Mouse (Mus musculus): Measurements from ENCODE around the gene Clstn1. TPM values are rescaled to one million over a fixed set of nuclear protein-coding genes. Genes with fewer than 3 reads are reported as not detected.

Clstn1 gene
- total RNA-seq (2015; ENCODE audit: low replicate concordance) (0.72 and 0.84 TPM in 2 replicates), total RNA-seq (2017; ENCODE audit: low replicate concordance) (0.64 and 0.83 TPM in 2 replicates)

DNA sequence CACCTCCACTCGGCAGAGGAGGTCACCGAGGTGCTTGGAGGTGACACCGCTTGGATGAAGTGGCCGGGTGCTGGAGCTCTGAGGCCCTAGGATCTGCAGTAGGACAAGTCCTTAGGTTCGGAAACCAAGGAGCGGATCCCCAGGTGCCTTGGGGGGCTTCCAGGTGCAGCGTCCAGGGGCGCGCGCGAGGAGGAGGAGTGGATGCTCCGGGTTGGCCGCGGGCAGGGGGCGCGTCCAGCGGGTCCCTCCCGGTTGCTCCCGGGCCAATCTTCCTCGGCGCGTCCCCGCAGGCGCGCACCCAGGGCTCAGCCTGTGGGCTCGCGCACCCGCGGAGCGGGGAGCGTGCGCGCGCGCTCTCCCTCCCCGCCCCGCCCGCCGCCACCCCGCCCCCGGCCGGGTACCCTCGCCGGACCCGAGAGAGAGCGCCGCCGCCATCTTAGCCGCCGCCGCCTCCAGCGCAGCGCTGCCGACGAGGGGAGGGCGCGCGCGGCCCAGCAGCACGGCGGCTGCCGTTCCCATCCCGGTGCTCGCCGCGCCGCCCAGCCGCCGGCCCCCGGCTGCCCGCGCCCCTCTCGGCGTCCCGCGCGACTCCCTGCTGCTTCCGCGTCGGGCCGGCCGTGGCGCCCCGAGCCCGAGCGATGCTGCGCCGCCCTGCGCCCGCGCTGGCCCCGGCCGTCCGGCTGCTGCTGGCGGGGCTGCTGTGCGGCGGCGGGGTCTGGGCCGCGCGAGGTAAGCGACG lies at the start of gene Clstn1:
TSS of gene Clstn1 (plus strand) at position 425 of the 739 bp plus-strand sequence.
- no peak for ATAC-seq (replicated peaks; ENCODE audit: low FRiP score, poor library complexity, severe bottlenecking)

DNA sequence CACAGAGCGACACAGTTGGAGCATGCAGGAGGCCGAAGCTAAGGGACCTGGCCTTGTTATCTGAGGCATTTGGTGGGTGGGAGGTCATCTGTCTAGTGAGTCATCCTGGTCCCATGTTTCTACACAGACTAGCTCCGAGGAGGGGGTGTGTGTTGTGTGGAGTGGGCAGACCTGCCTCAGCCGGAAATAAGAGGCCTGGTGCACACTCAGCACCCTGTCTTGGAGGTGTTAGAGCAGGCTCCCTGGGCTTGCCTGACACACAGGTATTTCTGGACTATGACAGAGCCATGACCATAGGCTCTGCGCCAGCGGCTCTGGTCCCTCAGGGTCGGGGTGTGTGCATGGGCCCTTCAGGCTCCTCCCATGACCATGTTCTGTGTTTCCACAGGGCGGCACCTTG lies 46.8 kb upstream of the Clstn1 start:
- no peak for ATAC-seq (replicated peaks; ENCODE audit: low FRiP score, poor library complexity, severe bottlenecking)

DNA sequence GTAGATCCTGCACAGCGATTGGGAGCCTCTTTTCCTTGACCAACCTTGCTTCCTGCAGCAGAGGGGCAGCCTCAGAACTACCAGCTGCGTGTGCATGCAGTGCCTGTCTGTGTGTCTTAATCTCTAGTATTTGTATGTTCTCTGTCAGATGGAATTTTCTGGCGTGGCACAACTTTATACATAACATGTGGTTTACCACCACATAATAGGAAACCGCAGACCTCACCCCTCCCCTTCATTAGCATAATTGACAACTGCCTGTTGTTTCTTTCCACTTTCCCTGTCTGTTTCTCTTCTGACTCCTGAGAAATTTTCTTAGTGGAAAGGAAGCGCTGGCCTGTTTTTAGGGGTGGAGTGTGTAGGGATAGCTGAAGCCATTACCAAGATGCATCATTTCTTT lies 44.3 kb upstream of the Clstn1 start:
- no peak for ATAC-seq (replicated peaks; ENCODE audit: low FRiP score, poor library complexity, severe bottlenecking)

DNA sequence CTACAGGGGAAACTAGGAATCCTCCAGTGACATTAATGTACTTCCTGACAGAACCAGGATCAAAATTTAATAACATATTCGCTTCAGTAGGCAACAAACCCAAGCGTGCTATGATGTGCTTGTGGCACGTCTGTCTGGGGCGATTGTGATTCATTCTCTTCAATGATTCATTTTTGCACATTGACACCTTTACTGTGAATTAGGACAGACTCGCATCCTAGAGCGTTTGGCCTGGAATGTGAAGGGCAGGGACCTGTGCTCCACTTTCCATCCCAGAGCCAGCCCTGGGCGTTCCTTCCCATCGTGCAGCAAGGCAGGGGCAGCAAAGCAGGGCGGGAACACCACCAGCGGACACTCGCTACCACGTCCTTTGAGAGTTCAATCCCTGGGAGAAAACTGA lies 43.8 kb upstream of the Clstn1 start:
- ATAC-seq (replicated peaks; ENCODE audit: low FRiP score, poor library complexity, severe bottlenecking) = no peak

DNA sequence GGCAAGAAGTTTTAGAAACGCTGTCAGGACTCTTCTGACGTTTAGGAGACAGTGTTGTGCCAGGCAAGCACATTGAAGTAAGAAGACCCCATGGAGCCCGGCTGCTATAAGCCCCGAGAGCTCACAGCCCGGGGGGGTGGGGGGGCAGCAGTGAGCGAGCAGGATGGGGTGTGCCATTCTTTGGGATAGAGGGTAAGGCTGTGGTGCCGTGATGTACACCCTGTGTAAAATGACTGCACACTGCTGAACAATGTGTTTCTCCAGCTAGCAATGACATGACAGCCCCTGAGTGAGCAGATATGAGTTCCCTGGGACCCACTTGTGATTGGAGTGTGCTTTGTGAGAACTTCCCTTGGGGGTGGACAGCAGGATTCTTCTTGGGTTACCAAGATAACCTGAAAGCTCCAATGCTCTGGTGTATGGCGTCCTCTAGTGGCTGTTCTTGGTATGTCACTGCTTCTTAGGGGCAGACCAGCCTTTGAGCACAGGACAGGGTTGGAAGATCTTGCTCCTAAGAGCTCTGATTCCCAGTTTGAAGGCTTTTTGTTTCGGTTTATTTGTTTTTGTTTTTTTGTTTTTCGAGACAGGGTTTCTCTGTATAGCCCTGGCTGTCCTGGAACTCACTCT lies 43.2 kb upstream of the Clstn1 start:
- no peak for ATAC-seq (replicated peaks; ENCODE audit: low FRiP score, poor library complexity, severe bottlenecking)

DNA sequence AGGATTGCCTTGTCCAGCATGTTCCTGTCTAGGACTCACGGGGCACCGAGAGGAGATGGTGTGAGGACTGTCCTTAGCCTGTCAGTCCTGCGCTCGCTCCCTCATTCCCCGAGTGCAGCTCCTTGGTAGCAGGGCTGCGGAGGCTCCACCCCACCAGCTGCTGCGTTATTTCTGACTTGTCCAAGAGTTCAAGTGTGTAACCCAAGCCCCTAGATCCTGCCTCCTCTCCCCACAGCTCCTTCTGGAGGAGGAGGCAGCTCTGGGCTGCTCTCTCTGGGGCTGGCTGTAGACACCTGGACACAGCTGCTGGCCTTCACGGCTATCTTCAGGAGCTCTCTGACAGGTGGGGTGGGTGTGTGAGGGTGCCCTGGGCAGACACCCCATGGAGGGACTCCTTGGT lies 41.4 kb upstream of the Clstn1 start:
- no peak for ATAC-seq (replicated peaks; ENCODE audit: low FRiP score, poor library complexity, severe bottlenecking)

DNA sequence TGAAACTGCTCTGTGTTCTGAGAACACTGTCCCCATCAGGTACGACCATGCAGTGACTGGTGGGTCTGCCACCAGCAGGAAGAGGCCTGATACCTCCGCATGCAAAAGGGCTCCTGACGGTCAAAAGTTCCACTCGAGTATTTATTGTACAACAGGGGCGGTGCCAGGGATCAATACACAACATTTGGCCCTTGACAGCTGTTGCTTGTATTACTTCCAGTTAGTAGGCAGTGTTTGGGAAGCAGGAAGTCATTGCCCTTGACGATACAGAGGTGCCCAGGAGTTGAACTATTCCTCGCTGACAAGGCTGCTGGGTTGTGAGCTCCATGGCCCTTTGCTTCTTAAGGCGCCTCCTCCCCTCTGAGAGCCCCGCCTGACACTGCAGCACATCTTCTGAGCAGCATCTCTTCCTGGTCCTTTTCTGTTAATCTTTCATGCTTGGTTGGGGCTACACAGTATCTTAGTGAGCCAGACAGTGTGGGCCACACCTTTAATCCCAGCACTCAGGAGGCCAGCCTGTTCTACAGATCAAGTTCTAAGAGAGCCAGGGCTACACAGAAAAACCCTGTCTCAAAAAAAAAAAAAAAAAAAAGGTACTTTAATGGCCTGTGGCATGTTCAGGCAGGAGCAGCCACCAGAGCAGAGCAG lies 39.3 kb upstream of the Clstn1 start:
- no peak for ATAC-seq (replicated peaks; ENCODE audit: low FRiP score, poor library complexity, severe bottlenecking)

DNA sequence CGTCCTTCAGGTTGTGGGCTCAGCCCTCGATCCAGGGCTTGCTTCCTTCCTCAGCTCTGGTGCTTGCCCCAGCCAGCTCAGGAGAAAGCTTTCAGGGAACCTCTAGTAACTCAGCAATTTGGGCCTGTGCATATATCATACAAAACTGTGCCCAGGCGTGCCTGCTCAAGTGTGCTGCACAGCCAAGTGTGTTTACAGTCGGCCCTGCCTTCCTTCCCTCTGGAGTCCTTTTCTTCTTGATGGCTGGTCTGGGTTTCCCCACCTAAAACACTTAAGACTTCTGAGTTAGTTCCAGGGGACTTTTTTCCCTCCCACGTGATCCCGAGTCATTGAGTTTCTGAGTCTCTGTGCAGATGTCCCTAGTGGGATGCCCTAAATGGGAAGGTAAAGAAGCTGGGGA lies 38.7 kb upstream of the Clstn1 start:
- no peak for ATAC-seq (replicated peaks; ENCODE audit: low FRiP score, poor library complexity, severe bottlenecking)

DNA sequence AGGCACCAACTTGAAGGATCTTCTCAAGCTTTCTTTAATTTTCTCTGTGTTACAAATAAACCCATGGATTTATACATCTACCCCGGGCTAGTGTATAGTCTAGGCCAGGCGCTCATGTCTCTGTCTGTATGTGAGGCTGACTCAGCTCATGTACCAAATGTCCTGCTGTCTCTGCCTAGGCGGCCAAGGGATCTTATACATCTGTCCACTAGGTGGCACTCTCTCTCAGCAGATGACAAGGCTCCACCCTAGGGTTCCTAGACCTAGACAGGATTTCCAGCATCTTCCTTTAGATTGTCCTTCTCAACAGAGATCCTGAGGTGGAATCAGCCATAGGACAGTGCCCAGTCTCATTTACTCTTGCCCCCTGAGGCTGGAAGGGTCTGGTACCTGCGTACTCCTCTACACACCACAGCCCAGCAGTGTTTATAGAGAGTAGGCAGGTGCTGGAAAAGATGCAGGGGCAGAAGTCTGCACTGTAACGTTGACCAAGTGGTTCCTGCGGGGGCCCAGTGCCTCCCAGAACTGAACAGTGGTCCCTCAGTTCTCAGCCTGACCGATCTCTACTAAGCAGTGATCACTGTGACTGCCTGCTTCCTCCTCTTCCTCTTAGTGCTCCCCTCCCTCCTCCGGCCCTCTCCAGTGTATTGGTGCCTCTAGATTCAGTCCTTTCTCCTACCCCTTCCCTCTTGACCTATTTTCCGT lies 36.9 kb upstream of the Clstn1 start:
- peak; percentile 68 for ATAC-seq (replicated peaks; ENCODE audit: low FRiP score, poor library complexity, severe bottlenecking)

DNA sequence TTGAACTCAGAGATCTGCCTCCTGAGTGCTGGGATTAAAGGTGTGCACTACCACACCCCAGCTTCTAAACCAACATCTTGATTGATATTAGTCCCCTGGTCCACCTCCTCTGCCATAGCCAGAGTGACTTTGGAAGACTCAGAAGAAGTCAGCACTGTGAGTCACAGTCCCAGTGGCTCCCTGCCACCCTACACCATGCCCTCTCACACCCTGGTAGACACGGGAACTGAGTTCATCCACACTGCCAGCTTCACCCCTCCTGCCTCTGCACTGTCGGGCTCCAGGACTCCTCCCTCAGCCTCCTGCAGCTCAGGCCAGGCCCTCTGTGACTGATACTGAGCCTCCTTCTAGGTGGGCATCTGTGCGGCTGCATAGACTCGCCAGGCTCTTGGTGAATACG lies 35.4 kb upstream of the Clstn1 start:
- no peak for ATAC-seq (replicated peaks; ENCODE audit: low FRiP score, poor library complexity, severe bottlenecking)

DNA sequence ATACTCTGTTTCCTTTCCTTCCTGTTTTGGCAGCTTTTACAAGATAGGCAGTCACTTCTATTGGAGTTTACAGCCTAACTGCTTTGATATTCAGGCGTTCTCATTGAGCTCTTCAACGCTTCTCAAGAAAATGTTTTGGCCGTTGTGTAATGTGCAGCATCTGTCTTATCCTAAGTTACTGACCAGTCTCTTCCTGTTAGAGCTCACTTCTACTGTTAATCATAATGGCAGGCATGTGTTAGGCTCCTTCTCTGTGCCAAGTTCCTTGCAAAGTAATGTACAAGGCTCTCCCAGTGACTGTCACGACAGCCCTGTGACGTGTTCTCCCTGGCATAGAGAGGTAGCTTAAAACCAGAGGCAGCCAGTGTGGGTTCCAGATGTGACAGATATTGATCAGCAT lies 34.6 kb upstream of the Clstn1 start:
- no peak for ATAC-seq (replicated peaks; ENCODE audit: low FRiP score, poor library complexity, severe bottlenecking)

DNA sequence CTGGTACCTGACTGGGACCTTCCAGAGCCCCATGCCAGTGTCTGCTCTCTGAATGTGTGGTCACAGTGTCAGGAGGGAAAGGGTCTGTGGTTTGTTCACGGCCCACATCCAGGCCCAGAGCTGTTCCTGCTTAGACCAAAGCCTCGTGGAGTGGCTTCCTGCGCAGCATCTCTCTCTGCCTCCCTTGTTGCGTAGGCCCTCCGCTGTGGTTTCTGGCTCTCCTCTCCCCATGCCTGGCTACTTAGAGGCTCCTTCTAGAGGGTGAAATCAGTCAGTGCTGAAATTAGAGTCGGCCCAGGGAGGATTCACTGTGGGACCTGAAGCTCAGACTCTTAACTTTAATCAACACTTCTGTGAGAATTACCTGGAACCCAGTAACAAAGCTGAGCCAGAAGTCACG lies 32.4 kb upstream of the Clstn1 start:
- ATAC-seq (replicated peaks; ENCODE audit: low FRiP score, poor library complexity, severe bottlenecking) = no peak

DNA sequence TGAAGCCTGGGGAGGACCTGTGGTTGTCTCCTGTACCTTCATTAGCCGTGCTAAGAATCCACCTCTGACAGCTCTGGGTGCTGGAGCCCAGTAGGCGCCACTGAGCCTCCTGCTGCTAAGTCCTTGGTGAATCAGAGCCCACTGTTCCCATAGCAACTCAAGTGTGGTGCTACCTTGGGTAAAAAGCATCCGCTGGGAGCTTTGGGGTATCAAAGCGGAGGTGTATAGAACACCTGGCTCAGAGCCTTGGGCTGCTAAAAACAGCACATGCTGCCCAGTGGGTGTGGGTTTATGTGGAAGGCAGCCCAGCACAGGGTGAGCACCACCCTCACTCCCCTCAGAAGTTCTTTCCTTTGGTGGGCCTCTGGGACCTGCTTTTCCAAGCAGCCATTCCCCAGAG lies 30.2 kb upstream of the Clstn1 start:
- ATAC-seq (replicated peaks; ENCODE audit: low FRiP score, poor library complexity, severe bottlenecking) = no peak

DNA sequence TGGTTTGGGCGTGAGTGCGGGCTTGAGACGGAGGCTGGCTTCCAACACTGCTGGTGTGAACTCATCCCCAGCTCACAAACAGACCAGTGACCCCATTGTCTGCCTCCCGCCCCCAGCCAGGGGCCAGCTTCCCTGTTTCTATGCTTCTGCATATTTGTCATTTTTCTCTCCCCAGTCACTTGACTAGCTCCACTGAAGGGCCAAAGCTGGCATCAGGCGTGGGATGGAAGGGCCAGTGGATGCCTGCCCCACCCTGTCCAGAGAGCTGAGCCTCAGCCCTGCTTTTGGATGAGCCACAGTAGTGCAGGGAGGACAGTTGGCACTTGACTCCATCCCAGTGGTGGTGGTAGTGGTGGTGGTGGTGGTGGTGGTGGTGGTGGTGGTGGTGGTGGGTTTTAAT lies 28.4 kb upstream of the Clstn1 start:
- no peak for ATAC-seq (replicated peaks; ENCODE audit: low FRiP score, poor library complexity, severe bottlenecking)

DNA sequence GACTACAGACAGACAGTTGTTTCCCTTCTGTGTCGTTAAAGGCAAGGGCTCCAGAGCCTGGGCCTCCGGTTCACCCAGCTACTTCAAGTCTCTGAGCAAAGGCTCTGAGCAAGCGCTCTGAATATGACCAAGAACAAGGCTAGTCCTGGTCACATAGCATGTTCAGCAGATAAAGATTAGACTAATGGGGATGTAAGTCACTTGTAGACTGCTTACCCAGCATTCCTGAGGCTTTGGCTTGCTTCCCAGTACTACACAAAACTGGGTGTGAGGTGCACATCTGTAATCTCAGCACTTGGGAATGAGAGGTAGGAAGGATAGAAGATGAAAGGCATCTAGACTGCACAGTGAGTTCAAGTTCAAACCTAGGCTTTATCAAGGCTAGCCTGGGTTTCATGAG lies 27.9 kb upstream of the Clstn1 start:
- no peak for ATAC-seq (replicated peaks; ENCODE audit: low FRiP score, poor library complexity, severe bottlenecking)

DNA sequence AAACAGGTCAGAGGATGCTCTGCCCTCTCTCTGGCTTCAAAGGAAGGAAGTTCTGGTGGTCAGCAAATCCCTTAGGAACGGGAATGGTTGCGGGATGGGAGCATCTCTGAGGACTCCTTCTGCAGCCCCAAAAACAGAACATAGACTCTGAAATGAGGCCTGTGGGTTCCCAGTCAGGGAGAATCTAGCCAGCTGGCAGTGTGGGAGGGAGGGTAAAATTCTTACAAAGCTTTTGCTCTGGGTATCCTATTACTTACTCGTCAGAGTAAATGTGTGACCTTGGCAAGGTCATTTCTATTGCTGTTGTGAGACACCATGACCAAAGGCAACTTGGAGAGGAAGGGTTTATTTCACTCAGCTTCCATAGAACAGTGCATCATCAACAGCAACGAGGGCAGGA lies 24.9 kb upstream of the Clstn1 start:
- ATAC-seq (replicated peaks; ENCODE audit: low FRiP score, poor library complexity, severe bottlenecking) = no peak

DNA sequence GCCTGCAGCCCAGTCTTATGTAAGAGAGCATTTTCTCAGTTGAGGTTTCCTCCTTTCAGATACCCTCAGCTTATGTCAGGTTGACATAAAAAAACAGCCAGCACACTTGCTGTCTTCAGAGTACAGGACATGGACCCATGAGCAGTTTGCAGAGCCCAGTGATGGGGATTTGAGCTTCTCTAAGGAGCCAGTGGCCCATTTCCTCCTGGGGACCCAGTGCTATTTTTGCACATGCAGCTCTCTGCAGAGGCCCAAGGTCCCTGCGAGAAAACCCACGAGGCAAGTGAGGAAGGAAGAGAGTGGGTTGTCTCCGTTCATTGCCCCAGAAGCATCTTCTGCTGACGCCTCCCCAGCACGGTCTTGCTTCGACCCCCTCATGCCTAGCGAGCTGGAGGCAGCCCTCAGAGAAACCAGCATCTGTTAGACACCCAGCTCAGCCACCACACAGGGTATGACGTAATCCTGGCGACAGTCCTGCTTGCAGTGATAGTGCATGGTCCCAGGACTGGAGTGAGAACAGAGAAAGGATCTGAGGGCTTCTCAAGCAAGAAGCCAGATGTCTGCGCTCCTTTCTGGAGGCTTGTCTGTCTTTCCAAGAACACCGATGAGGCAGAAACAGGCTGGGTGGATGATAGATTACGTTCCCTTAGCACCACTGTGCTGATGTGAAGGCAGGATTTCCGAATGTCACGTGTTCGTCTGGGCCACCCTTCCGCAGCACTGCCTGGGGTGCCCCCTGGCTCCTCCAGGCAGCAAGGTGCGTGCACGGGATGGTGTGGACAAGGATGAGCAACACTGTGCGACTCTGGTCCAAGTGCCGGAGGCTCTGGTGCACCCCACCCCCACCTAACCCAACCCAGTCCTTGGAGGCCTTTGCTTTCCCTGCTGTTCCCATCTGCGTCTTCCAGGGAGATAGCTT lies 24.0 kb upstream of the Clstn1 start:
- ATAC-seq (replicated peaks; ENCODE audit: low FRiP score, poor library complexity, severe bottlenecking) = no peak

DNA sequence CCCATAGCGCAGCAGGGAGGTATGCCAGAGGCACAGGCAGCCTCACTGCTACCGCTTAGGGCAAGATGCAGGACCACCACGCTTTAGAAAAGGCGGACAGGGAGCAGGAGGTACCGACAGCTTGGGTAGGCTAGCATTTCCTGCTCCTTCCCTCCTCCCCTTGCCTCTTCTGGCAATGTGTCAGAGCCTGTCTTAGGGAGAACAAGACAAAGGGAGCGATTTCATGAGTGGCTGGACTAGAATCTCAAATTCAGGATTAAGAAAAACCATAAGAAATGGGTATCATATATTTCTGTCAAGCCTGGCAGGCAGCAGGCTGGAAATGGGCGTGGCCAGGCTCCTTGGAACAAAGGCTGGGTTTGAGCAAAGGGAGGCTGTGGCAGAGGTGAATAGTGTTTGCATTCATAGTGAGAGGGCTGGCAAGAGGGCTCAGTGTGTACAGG lies 23.3 kb upstream of the Clstn1 start:
- ATAC-seq (replicated peaks; ENCODE audit: low FRiP score, poor library complexity, severe bottlenecking) = no peak

DNA sequence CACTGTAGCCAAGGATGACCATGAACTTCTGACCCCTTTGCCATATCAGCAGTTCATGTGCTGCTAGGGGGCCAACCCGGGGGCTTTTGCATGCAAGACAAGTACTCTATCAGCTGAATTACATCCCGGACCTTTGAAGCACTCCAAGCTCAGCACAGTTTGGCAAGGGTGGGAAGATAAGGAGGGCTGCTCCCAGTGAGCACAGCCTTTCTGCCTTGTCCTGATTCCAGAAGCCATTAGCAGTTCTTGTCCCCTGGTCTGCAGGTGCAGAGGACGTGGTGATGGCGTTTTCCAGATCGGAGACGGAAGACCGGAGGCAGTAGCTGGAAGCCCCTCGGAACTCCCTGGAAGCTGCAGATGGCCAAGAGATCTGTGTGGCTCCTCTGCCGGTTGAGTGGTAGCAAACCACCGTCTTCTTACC lies 22.3 kb upstream of the Clstn1 start:
- ATAC-seq (replicated peaks; ENCODE audit: low FRiP score, poor library complexity, severe bottlenecking) = no peak
